Mouse (Mus musculus): ENCODE results near the gene Pex5l. TPM values are rescaled to one million over a fixed set of nuclear protein-coding genes. Genes with fewer than 3 reads are reported as not detected.

Gene Pex5l
- total RNA-seq, 1 experiment from 2014 or later: not detected

GRCm38 (mm10) chr3:32968671-32969425 lies 174.2 kb downstream of the Pex5l start:
- ATAC-seq (ENCODE audit: extremely low read depth, insufficient number of reproducible peaks, low FRiP score, poor library complexity, severe bottlenecking): no peak

GRCm38 (mm10) chr3:32965528-32965927 lies 177.5 kb downstream of the Pex5l start:
- no peak for ATAC-seq (ENCODE audit: extremely low read depth, insufficient number of reproducible peaks, low FRiP score, poor library complexity, severe bottlenecking)

GRCm38 (mm10) chr3:32961494-32961893 lies 181.6 kb downstream of the Pex5l start:
- no peak for ATAC-seq (ENCODE audit: extremely low read depth, insufficient number of reproducible peaks, low FRiP score, poor library complexity, severe bottlenecking)

GRCm38 (mm10) chr3:32951382-32951781 lies 191.7 kb downstream of the Pex5l start:
- ATAC-seq (ENCODE audit: extremely low read depth, insufficient number of reproducible peaks, low FRiP score, poor library complexity, severe bottlenecking): no peak

GRCm38 (mm10) chr3:32947486-32947885 lies 195.6 kb downstream of the Pex5l start:
- ATAC-seq (ENCODE audit: extremely low read depth, insufficient number of reproducible peaks, low FRiP score, poor library complexity, severe bottlenecking): no peak

GRCm38 (mm10) chr3:32939802-32940501 lies 203.1 kb downstream of the Pex5l start:
- ATAC-seq (ENCODE audit: extremely low read depth, insufficient number of reproducible peaks, low FRiP score, poor library complexity, severe bottlenecking): no peak

- no peak for ATAC-seq (ENCODE audit: extremely low read depth, insufficient number of reproducible peaks, low FRiP score, poor library complexity, severe bottlenecking)
Measured at GRCm38 (mm10) chr3:32924168-32924567, 218.9 kb downstream of the Pex5l start.

GRCm38 (mm10) chr3:32910071-32910551 lies 232.9 kb downstream of the Pex5l start:
- no peak for ATAC-seq (ENCODE audit: extremely low read depth, insufficient number of reproducible peaks, low FRiP score, poor library complexity, severe bottlenecking)

- ATAC-seq (ENCODE audit: extremely low read depth, insufficient number of reproducible peaks, low FRiP score, poor library complexity, severe bottlenecking): no peak
Measured at GRCm38 (mm10) chr3:32908400-32908799, 234.6 kb downstream of the Pex5l start.

- ATAC-seq (ENCODE audit: extremely low read depth, insufficient number of reproducible peaks, low FRiP score, poor library complexity, severe bottlenecking): no peak
Measured at GRCm38 (mm10) chr3:32905850-32906779, 236.9 kb downstream of the Pex5l start.

- no peak for ATAC-seq (ENCODE audit: extremely low read depth, insufficient number of reproducible peaks, low FRiP score, poor library complexity, severe bottlenecking)
Measured at GRCm38 (mm10) chr3:32904599-32904998, 238.4 kb downstream of the Pex5l start.

GRCm38 (mm10) chr3:32903462-32903861 lies 239.6 kb downstream of the Pex5l start:
- no peak for ATAC-seq (ENCODE audit: extremely low read depth, insufficient number of reproducible peaks, low FRiP score, poor library complexity, severe bottlenecking)
